13 mouse cellular contexts compared by ENCODE assay signal in the genomic region with DNA sequence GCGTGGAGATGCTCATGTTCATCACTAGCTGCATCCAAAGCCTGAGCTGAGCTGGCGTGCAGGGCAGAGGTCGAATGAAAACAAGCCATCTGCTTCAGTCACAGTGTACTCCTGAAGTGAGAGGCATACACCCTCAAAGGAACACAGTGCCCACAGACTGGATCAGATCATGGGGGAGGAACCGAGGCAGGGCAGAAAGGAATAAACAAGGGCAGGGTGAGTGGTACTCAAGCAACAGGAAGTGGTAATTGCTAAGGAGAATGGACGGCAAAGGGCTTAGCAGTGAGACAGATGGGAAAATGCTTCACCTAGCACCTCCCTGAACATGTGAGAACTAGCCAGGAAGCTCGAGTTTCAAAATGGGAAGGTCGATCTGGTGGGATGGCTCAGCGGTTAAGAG.
"Had no signal": no experiment of that assay in that cellular context is flagged by ENCODE, and none has a peak within 500 bp of the region (broad histone marks: within the 10 kb centered on the region; RNA-seq: fewer than 3 reads in every experiment).

No protein-coding gene starts in this region.

- H3K27ac ChIP-seq: limb, embryonic 15.5 days; liver, embryonic 12.5 days; midbrain, embryonic 10.5 days; neural tube, embryonic 12.5 days had no signal

- H3K4me2 ChIP-seq: limb, embryonic 15.5 days; liver, embryonic 12.5 days; lung, embryonic 14.5 days; neural tube, embryonic 12.5 days had no signal

- DNase-seq: kidney, postnatal 10 days; layer of hippocampus, postnatal 36 days; lung, embryonic 14.5 days; lung, postnatal 10 days; lung, postnatal 4 days; midbrain, embryonic 14.5 days; thymus, adult 2 months; thymus, postnatal 25 days had no signal

- H3K9ac ChIP-seq: limb, embryonic 15.5 days; liver, embryonic 12.5 days; lung, embryonic 14.5 days; neural tube, embryonic 12.5 days had no signal

- H3K4me1 ChIP-seq: limb, embryonic 15.5 days; midbrain, embryonic 10.5 days; neural tube, embryonic 12.5 days had no signal

- H3K27me3 ChIP-seq: limb, embryonic 15.5 days; liver, embryonic 12.5 days; neural tube, embryonic 12.5 days had no signal

- H3K4me3 ChIP-seq: limb, embryonic 15.5 days; liver, embryonic 12.5 days; midbrain, embryonic 10.5 days; myocyte; neural tube, embryonic 12.5 days had no signal

- H3K9me3 ChIP-seq: limb, embryonic 15.5 days; liver, embryonic 12.5 days; midbrain, embryonic 10.5 days; neural tube, embryonic 12.5 days had no signal

- ATAC-seq: liver, embryonic 12.5 days had no signal
